Mouse (Mus musculus) kidney, adult 18-20 months (tissue): ENCODE results near the gene Tbpl1.
A peak's percentile ranks its signal among the peaks of the same experiment; 100 is the strongest.

ENCODE experiments used
- DNase-seq: peaks from one replicate; pipeline ENCODE4 v3.0.0; 2021

Gene Tbpl1

GRCm38 (mm10) chr10:22708190-22708843, 23.4 kb downstream of the Tbpl1 start:
- no peak for DNase-seq

GRCm38 (mm10) chr10:22703844-22704243, 27.9 kb downstream of the Tbpl1 start:
- no peak for DNase-seq

GRCm38 (mm10) chr10:22701485-22702315, 30.0 kb downstream of the Tbpl1 start:
- DNase-seq, result no peak

GRCm38 (mm10) chr10:22700773-22701172, 31.0 kb downstream of the Tbpl1 start:
- no peak for DNase-seq

DNA sequence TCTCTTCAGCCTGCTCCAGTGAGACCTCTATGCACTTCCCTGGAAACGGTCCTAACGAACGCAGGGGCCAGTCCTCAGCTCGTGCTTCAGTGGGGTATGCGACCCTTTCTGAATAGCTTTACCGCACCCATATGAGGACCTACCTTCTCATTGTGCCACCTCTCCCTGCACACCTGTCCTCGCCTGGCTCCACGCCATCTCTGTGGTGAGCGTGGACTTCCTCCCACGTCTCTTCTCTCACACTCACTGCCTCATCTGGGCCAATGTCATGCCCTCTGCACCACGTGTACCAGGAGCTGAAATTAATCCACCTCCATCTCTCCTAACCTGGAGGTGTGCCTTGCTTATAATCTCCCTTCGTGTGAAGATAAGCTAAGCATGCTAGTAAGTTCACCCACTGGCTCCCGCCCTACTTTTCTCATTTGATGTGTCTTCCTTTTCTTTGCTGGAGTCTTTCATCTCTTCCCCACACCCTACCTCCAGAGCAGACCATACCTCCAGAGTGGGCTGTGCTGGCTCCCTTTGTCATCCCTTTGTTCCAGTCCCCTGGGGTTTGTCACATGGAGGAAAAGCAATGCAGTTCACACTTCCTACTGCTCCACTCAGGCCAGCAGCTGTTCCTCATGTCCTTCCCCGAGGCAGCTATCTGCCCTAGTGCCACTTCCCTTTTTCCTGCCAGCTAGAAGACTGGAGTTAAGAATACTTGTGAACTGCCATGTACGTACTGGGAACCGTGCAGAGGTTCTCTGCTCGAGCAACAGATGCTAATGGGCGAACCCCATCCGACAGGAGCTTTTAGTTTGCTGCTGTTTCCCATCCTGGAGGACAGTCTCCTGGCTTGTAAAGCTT, 32.0 kb downstream of the Tbpl1 start:
- DNase-seq, result no peak

- DNase-seq, result peak; percentile 24
These were observed 33.4 kb downstream of the Tbpl1 start for GRCm38 (mm10) chr10:22698158-22698953.

DNA sequence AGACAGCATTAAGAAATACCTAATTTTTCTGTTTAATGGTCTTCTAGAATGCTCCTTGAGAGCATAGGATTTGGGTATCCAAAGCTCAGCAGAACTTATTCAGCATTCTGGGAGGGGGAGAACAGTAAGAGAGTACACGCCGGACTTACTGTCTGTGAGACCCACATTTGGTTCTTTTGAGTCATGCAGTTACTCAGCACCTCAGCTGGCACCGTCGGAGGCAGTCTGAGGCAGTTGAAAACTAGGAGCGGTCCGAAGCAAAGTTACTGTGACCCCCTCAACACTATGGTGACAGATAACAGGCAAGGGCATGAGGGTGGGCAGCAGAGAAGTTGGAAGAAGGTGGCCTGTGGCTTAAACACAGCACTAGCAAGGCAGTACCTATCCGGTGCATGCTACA, 34.9 kb downstream of the Tbpl1 start:
- no peak for DNase-seq

DNA sequence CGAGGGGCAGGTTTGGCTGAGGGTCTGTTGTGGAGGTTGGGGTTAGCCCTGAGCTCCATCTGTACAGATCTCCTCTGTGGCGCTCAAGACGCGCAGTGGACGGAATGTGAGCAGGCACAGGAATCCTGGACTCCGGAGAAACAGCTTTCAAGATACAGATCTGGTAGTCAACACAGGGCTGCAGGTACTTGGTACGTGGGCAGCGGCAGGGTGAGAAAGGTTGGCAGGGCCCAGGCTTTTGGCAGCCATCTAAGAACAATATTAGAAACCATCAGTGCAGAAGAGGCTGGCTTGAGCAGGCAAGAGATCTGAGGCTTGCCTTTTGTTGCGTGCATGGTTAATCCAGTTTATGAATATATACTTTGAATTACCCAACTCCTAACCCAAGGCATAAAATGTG, 35.5 kb downstream of the Tbpl1 start:
- peak; percentile 9 for DNase-seq

DNA sequence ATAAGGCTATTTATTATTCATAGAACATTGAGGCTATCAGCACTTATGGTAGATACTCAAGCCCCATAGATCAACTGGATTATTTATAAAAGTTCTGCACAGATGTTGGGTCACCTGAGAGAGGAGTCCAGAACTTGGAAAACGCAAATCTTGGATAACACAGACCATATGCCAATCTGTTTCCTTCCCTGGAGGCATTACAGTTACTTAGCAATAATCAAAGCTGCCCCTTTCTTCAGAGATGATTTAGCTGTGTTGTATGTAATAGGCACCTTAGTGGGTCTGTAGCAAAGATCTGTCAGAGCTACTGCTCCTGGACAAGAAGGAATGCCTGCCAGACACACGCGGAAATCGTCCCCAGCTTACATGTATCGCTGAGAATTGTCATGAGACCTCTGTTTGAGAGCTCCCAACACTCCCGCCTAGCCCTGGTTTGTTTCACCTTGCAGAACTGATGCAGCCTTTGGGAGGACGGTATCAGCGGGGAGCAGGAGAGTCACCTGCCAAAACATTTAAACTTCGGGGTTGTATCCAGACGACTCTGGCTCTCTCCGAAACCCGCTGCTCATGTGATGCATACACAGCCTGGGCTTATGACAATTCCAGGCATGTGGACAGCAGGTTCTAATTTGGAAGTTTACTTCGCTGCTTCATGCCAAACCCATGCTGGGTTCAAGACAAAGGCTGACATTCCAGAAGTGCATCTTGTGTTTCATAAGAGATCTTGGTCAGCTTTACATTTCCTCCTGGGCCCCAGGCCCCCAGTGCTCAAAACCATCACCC, 55.7 kb downstream of the Tbpl1 start:
- no peak for DNase-seq

GRCm38 (mm10) chr10:22674176-22674575, 57.6 kb downstream of the Tbpl1 start:
- no peak for DNase-seq

DNA sequence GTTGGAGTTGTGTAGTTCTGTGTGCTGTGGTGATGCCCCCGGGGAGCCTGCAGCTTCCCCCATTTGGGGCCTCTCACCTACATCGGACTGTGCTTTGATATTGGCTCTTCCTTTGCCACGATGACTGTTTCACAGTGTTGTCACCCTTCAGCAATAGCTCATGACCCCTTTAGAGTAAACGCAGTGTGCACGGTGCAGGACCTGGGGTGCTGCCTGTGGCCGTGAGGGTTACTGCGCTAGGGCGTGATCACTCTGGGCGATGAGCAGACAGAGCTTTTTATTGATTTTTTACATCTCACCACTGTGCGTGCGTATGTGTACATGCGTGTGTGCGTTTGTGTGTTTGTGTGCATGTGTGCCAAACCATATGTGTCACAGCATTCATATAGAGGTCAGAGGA, 63.2 kb downstream of the Tbpl1 start:
- DNase-seq, result no peak

DNA sequence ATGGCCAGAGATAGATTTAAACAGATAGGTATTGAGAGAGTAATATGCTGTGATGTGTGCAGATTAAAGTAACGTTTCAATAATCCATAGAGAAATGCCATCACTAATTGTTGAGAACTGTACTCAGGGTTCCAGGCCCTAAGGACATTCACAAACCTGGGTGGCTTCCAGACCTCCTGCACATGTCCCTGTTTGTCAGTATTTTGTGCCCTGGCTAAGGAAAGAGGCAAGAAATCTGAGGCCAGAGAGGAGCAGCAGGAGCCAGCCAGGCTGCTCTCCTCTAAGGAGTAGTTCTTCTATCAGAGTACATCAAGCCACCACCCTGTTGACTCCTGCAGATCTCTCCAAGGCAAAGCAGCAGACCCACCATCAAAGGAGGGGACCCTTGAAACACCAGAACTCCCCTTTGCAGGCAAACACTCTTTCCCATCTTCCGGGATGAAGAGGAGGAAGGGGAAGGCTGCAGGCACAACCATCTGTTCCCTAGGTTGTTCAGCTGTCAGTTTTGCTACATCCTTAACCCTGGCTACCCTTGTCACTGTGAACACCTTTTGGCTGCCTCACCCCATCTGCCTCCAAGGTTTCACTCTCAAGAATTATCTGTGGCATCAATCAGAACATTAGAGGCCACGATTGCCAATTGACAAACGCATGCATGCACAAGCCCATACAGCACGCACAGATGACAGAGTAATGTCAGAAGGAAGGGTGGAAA, 71.3 kb downstream of the Tbpl1 start:
- no peak for DNase-seq

- no peak for DNase-seq
These were observed 72.4 kb downstream of the Tbpl1 start for GRCm38 (mm10) chr10:22659386-22659725.

GRCm38 (mm10) chr10:22658534-22659385, 73.0 kb downstream of the Tbpl1 start:
- peak; percentile 47 for DNase-seq
